Mouse (Mus musculus) G1E (cell line): ENCODE results near the gene Dnajc6.

Source experiments
- CTCF ChIP-seq: IDR thresholded peaks from 2 replicates; pipeline ENCODE4 v1.5.1; 2012; ENCODE audit warnings: low read depth, low read length, inconsistent platforms, mixed read lengths
- GATA2 ChIP-seq: IDR thresholded peaks from 2 replicates; pipeline ENCODE4 v1.6.1; 2012; ENCODE audit warnings: low read depth, low read length, inconsistent platforms, borderline replicate concordance
- TAL1 ChIP-seq: conservative IDR thresholded peaks from 2 replicates; pipeline ENCODE4 v1.6.1; 2012; ENCODE audit warnings: low read depth, low read length, inconsistent platforms, mixed read lengths

DNA sequence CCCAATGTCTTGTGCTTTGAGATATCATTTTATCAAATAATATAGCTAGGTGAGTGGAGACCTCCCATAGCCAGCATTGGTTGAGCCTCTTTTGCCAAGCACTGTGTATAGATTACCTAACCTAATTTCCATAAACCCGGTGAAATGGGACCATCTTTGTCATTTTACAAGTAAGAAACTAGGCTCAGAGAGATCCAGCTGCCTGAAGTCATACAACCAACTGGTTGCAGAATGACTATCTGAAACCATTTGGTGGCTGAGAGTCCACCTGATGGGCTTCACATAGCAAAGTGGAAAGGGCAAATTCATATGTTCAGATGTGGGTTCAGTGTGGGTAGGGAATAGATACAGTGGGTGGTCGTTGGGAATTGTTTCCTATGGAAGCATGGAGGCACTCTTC is 154.5 kb downstream of the Dnajc6 start:
- TF ChIP-seq CTCF (no peak), GATA2 (no peak), TAL1 (no peak)
